Mouse (Mus musculus): ENCODE measurements at regions not wholly inside any gene's neighbourhood (a gene's known extent, or its start where the extent isn't known, plus 50 kb on each side); places are given as distances from the start of the nearest gene placed in this dataset.

DNA sequence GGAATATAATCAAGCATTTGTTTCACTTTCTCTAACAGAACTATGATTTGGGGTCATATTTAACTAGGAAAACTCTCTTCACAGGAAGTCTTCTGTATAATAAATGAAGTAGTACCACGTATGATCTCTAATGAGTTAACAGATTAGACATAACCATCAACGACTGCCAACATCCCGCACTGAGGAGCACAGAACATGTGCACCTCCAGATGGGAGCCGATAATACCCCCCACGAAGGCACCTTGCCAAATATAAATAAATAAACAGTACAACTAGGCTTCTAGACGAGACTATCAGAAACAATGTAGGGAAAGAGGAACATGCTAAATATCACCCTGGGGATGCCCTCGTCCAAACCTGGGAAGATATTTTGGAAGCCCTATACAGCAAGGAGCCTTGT, 114.8 kb upstream of the Cited2 start:
- TF ChIP-seq CTCF (conservative IDR thresholded peaks at IDR 0.05; ENCODE audit: low read length): no peak
- TF ChIP-seq POU5F1 (IDR thresholded peaks at IDR 0.05; ENCODE audit: borderline replicate concordance, low read length): no peak
- TF ChIP-seq NANOG (IDR thresholded peaks at IDR 0.05; ENCODE audit: borderline replicate concordance, low read length): no peak
